Mouse (Mus musculus) heart, adult 11 months (tissue): Measurements from ENCODE around the gene Pde1c.

Source experiments
- DNase-seq: peaks from one replicate; pipeline ENCODE4 v3.0.0; 2022

The Pde1c gene

GRCm38 (mm10) chr6:56322799-56323198 is 246.1 kb downstream of the Pde1c start:
- peak; percentile 95 for DNase-seq

- DNase-seq, result peak; percentile 93
These were observed 258.6 kb downstream of the Pde1c start for GRCm38 (mm10) chr6:56310318-56310717.

- no peak for DNase-seq
These were observed 262.8 kb downstream of the Pde1c start for GRCm38 (mm10) chr6:56306066-56306465.

GRCm38 (mm10) chr6:56292176-56292575 is 276.7 kb downstream of the Pde1c start:
- no peak for DNase-seq

- peak; percentile 87 for DNase-seq
These were observed 279.6 kb downstream of the Pde1c start for GRCm38 (mm10) chr6:56289307-56289706.

GRCm38 (mm10) chr6:56284821-56285220 is 284.1 kb downstream of the Pde1c start:
- no peak for DNase-seq

GRCm38 (mm10) chr6:56275461-56275860 is 293.4 kb downstream of the Pde1c start:
- DNase-seq, result no peak

GRCm38 (mm10) chr6:56271741-56272140 is 297.2 kb downstream of the Pde1c start:
- no peak for DNase-seq

GRCm38 (mm10) chr6:56264509-56264908 is 304.4 kb downstream of the Pde1c start:
- no peak for DNase-seq

GRCm38 (mm10) chr6:56260118-56260517 is 308.8 kb downstream of the Pde1c start:
- no peak for DNase-seq

- no peak for DNase-seq
These were observed 311.2 kb downstream of the Pde1c start for GRCm38 (mm10) chr6:56257555-56258297.

- peak; percentile 76 for DNase-seq
These were observed 318.8 kb downstream of the Pde1c start for GRCm38 (mm10) chr6:56250091-56250490.

- no peak for DNase-seq
These were observed 377.3 kb downstream of the Pde1c start for GRCm38 (mm10) chr6:56191426-56192140.

- DNase-seq, result no peak
These were observed 392.4 kb downstream of the Pde1c start for GRCm38 (mm10) chr6:56176485-56176884.

GRCm38 (mm10) chr6:56172172-56172571 is 396.7 kb downstream of the Pde1c start:
- DNase-seq, result no peak

GRCm38 (mm10) chr6:56168736-56169135 is 400.2 kb downstream of the Pde1c start:
- DNase-seq, result no peak

- DNase-seq, result no peak
These were observed 410.7 kb downstream of the Pde1c start for GRCm38 (mm10) chr6:56158217-56158616.

GRCm38 (mm10) chr6:56156836-56157235 is 412.1 kb downstream of the Pde1c start:
- no peak for DNase-seq

- no peak for DNase-seq
These were observed 438.3 kb downstream of the Pde1c start for GRCm38 (mm10) chr6:56130493-56131159.

- no peak for DNase-seq
These were observed 469.3 kb downstream of the Pde1c start for GRCm38 (mm10) chr6:56099520-56100101.

GRCm38 (mm10) chr6:56098427-56098826 is 470.5 kb downstream of the Pde1c start:
- DNase-seq, result no peak

- DNase-seq, result no peak
These were observed 492.5 kb downstream of the Pde1c start for GRCm38 (mm10) chr6:56076378-56076805.

GRCm38 (mm10) chr6:56068516-56068915 is 500.4 kb downstream of the Pde1c start:
- DNase-seq, result no peak
